Mouse (Mus musculus) hindbrain, embryonic 16.5 days (tissue): ENCODE measurements around the gene Bean1. TPM values are rescaled to one million over a fixed set of nuclear protein-coding genes. Genes with fewer than 3 reads are reported as not detected.
"Not testable (repeated sequence)": the region's sequence is repeated elsewhere in the genome, so short reads cannot be mapped to it uniquely, and the experiment has no call there.

Experiments
- ATAC-seq: fragments of 200-750 bp; cut with Nextera tagmentation; 2 replicates; pipeline ENCODE4 v1.8.0; 2017; ENCODE audit warnings: moderate TSS enrichment, moderate library complexity
- H3K27ac ChIP-seq: fragments of 300-500 bp; sonication (generic); 2 replicates; pipeline ENCODE4 v1.5.1; 2014; ENCODE audit warnings: low read depth, mild to moderate bottlenecking, control low read depth, low read length, moderate library complexity
- H3K27me3 ChIP-seq: fragments of 300-500 bp; sonication (generic); replicated peaks from 2 replicates; pipeline ENCODE4 v1.6.1; 2014; ENCODE audit warnings: low read length; ENCODE audit not compliant: control insufficient read depth, insufficient read depth
- H3K36me3 ChIP-seq: fragments of 300-500 bp; sonication (generic); 2 replicates; pipeline ENCODE4 v1.6.1; 2014; ENCODE audit warnings: mild to moderate bottlenecking, low read length, moderate library complexity, mixed read lengths; ENCODE audit not compliant: control insufficient read depth, insufficient read depth
- H3K4me1 ChIP-seq: fragments of 300-500 bp; sonication (generic); 2 replicates; pipeline ENCODE4 v1.6.1; 2014; ENCODE audit warnings: low read depth, low read length; ENCODE audit not compliant: control insufficient read depth, insufficient read depth
- H3K4me2 ChIP-seq: fragments of 300-500 bp; sonication (generic); 2 replicates; pipeline ENCODE4 v1.6.1; 2014; ENCODE audit warnings: mild to moderate bottlenecking, low read length, control low read depth, moderate library complexity
- H3K4me3 ChIP-seq: fragments of 300-500 bp; sonication (generic); 2 replicates; pipeline ENCODE4 v1.5.1; 2014; ENCODE audit warnings: mild to moderate bottlenecking, low read length, control low read depth, moderate library complexity
- H3K9ac ChIP-seq: fragments of 300-500 bp; sonication (generic); 2 replicates; pipeline ENCODE4 v1.6.1; 2014; ENCODE audit warnings: low read depth, mild to moderate bottlenecking, control low read depth, low read length, moderate library complexity
- H3K9me3 ChIP-seq: fragments of 300-500 bp; sonication (generic); 2 replicates; pipeline ENCODE4 v1.6.1; 2014; ENCODE audit warnings: mild to moderate bottlenecking, low read length, moderate library complexity; ENCODE audit not compliant: control insufficient read depth
- WGBS: fragments of 180-500 bp; shearing (Covaris S2); extraction: QIAGEN DNeasy Blood & Tissue Kit; methylation state at CpG from one replicate; pipeline ENCODE4 v1.1.7; 2014; 5-methylcytosine and 5-hydroxymethylcytosine counted together
- polyA plus RNA-seq: library from polyadenylated mRNA; unstranded; fragments of >200 nt; fragmentation: Nextera tagmentation; extraction: Ambion mirVana; gene quantifications from 2 replicates; pipeline ENCODE4 v1.2.1, GENCODE M21; 2015

Bean1 gene
- polyA plus RNA-seq, 1 experiment from 2014 or later: 8.8 TPM

- not testable (repeated sequence) for H3K4me2 ChIP-seq, H3K27ac ChIP-seq, H3K4me3 ChIP-seq, H3K36me3 ChIP-seq, H3K27me3 ChIP-seq, ATAC-seq, H3K4me1 ChIP-seq, H3K9me3 ChIP-seq, H3K9ac ChIP-seq
- WGBS: 94% methylated on average over 22 of the region's 22 CpGs
Observed at GRCm38 (mm10) chr8:104264271-104264935, 94.2 kb downstream of the Bean1 start.

DNA sequence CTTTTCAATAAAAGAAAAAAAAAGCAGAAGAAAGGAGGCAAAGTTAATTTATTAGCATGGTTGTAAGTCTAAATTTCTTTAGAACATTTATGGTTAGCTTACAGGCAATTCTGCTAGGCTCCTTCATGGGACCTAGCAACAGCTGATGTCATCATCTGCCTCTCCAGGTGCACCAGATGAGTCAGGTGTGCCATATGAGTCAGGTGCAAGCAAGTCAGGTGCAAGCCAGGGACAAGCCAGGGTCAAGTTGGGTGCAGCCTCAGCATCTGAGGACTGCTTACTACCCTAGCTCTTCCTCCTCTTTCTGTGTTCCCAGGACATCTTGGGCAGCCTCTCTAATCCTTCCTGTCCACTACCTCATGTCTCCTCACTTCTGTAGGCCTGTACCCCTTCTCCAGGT, 98.1 kb downstream of the Bean1 start:
- no peak overlapping the region for H3K4me2 ChIP-seq
- H3K36me3 ChIP-seq: 0 out of 2 replicates have a peak, but pooled peaks cover 6% of the 10 kb centered on the region
- H3K27ac ChIP-seq: no peak overlapping the region
- no peaks in the 10 kb centered on the region for H3K27me3 ChIP-seq
- H3K9ac ChIP-seq: no peak overlapping the region
- ATAC-seq: no peak
- no peaks in the 10 kb centered on the region for H3K4me1 ChIP-seq
- H3K4me3 ChIP-seq: no peak overlapping the region
- H3K9me3 ChIP-seq: no peaks in the 10 kb centered on the region

Other genes with a start within 250 kb of the Bean1 start
- gene Cdh5, start 68.8 kb upstream of the Bean1 start, polyA plus RNA-seq: 11.2 and 15.0 TPM in 2 replicates
- gene Tk2, start 78.1 kb downstream of the Bean1 start, polyA plus RNA-seq: 49.0 and 50.3 TPM in 2 replicates
- 33.6 and 36.9 TPM in 2 replicates for gene Cklf, start 80.4 kb downstream of the Bean1 start, polyA plus RNA-seq
- not detected in 2 replicates for gene Cmtm2a, start 122.7 kb downstream of the Bean1 start, polyA plus RNA-seq
- not detected in 2 replicates for gene Gm45711, start 139.6 kb downstream of the Bean1 start, polyA plus RNA-seq
- not detected in 2 replicates for gene Cmtm1, start 139.7 kb downstream of the Bean1 start, polyA plus RNA-seq
- not detected in 2 replicates for gene Gm11020, start 151.1 kb downstream of the Bean1 start, polyA plus RNA-seq
- gene Cmtm2b, start 151.8 kb downstream of the Bean1 start, polyA plus RNA-seq: not detected in 2 replicates
- gene Cmtm3, start 169.0 kb downstream of the Bean1 start, polyA plus RNA-seq: 44.2 and 47.2 TPM in 2 replicates
- 3.0 TPM in 2 replicates for gene Cmtm4, start 225.4 kb downstream of the Bean1 start, polyA plus RNA-seq